Mouse (Mus musculus): ENCODE measurements around the gene Anapc2. TPM values are rescaled to one million over a fixed set of nuclear protein-coding genes. Genes with fewer than 3 reads are reported as not detected.

Gene Anapc2
- polyA plus RNA-seq, 1 experiment: 89.4 TPM

DNA sequence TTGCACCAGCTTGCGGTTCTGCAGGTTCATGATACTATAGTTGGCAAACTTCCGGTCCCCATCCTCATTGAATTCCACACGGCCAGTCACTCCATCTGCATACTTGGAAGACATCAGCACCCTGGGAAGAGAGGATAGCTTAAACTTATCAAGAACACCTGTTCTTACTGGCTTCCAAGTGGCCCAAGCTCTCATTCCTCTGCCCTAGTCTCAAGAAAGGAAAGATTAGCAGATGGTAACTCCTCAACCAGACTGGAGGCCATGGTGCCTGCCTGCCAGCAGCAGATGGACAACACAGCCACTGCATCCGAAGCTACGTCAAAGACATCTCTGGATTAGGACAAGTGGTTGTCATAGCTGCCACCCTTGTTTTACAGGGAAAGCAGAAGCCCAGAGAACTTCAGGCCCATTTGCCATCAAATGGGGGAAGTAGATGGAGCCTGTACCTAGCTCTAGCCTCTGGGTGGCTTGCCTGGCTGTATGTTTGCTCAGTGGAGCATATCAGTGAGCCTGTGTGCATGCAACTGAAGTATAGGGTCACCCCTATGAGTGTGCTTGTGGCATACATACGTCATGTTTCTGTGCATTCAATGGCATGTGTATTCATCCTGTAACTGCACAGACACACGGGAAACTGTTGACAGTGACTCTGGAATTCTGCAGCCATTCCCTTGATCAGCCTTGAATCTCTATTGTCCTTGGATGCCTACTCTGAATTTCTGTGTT, 31.8 kb downstream of the Anapc2 start:
- Histone ChIP-seq H3K79me2 (ENCODE audit: control insufficient read depth, insufficient read depth) (no peaks in the 10 kb centered on the region), H3K79me3 (ENCODE audit: low read depth) (no peaks in the 10 kb centered on the region), H3K36me3 (ENCODE audit: control insufficient read depth, insufficient read depth) (no peaks in the 10 kb centered on the region), H3K27me3 (ENCODE audit: control insufficient read depth, insufficient read depth, insufficient read length) (peaks cover 46% of the 10 kb centered on the region), H3K4me3 (ENCODE audit: insufficient read depth, poor library complexity, severe bottlenecking) (no peak overlapping the region), H3ac (ENCODE audit: control insufficient read depth, insufficient read length, low read depth) (no peak overlapping the region)
- TF ChIP-seq CTCF (IDR thresholded peaks at IDR 0.05; ENCODE audit: control insufficient read depth, insufficient read depth, insufficient read length) (no peak), FOSL1 (IDR thresholded peaks at IDR 0.05; ENCODE audit: insufficient read depth, low read length, poor library complexity, severe bottlenecking) (no peak), MAX (IDR thresholded peaks at IDR 0.05) (no peak), CEBPB (IDR thresholded peaks at IDR 0.05; ENCODE audit: low read depth) (no peak), MYOG (IDR thresholded peaks at IDR 0.05; ENCODE audit: control insufficient read depth, extremely low read depth, insufficient read length) (no peak), USF1 (IDR thresholded peaks at IDR 0.05; ENCODE audit: low read depth) (no peak), MYOD1 (IDR thresholded peaks at IDR 0.05; ENCODE audit: control insufficient read depth, insufficient read length, low read depth) (no peak)

DNA sequence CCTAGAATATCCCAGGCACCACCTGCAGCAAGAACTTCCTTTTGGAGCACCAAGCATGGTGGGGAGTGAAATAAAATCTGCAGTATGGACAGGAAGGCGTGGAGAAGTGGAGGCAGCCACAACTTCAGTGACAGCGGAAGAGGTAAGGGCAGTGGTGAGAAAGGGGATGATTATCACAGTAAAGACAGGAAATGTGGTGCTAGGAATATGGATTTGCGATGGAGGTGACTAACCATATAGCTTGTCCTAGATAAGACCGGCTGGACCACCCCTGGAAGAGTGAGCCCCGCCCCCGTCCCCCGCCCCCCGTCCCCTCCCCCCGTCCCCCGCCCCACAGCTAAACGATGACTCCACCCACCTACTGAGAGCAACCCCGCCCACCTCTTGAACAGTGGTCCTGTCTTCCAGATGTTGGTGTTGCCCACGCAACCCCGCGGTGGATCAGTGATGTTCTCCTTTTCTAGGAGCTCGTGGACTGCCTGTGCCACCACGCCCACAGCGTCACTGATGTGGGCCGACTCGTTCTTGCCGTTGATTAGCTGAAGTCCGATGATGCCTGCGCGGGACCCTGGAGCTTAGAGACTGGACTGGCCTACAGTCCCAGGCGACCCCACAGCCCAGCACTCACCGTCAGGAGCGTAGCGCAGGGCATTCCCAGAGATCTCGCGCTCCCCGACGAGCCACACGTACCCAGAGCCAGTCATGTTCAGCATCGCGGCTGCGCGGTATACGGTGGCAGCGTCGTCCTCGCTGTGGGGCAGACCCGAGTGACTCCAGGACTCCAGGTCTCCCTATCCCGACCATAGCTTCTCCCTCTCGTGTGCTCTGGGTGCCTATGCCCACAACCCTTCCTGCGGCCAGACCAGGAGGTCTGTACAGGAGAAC, 32.6 kb downstream of the Anapc2 start:
- TF ChIP-seq CTCF (IDR thresholded peaks at IDR 0.05; ENCODE audit: control insufficient read depth, insufficient read depth, insufficient read length) (no peak), MYOD1 (IDR thresholded peaks at IDR 0.05; ENCODE audit: control insufficient read depth, insufficient read length, low read depth) (no peak), MYOG (IDR thresholded peaks at IDR 0.05; ENCODE audit: control insufficient read depth, extremely low read depth, insufficient read length) (no peak), USF1 (IDR thresholded peaks at IDR 0.05; ENCODE audit: low read depth) (no peak), FOSL1 (IDR thresholded peaks at IDR 0.05; ENCODE audit: insufficient read depth, low read length, poor library complexity, severe bottlenecking) (no peak), MAX (IDR thresholded peaks at IDR 0.05) (no peak)
- Histone ChIP-seq H3K27me3 (ENCODE audit: control insufficient read depth, insufficient read depth, insufficient read length) (peaks cover 42% of the 10 kb centered on the region), H3K79me2 (ENCODE audit: control insufficient read depth, insufficient read depth) (no peaks in the 10 kb centered on the region), H3ac (ENCODE audit: control insufficient read depth, insufficient read length, low read depth) (no peak overlapping the region), H3K36me3 (ENCODE audit: control insufficient read depth, insufficient read depth) (no peaks in the 10 kb centered on the region), H3K79me3 (ENCODE audit: low read depth) (no peaks in the 10 kb centered on the region), H3K4me3 (ENCODE audit: insufficient read depth, poor library complexity, severe bottlenecking) (no peak overlapping the region)

DNA sequence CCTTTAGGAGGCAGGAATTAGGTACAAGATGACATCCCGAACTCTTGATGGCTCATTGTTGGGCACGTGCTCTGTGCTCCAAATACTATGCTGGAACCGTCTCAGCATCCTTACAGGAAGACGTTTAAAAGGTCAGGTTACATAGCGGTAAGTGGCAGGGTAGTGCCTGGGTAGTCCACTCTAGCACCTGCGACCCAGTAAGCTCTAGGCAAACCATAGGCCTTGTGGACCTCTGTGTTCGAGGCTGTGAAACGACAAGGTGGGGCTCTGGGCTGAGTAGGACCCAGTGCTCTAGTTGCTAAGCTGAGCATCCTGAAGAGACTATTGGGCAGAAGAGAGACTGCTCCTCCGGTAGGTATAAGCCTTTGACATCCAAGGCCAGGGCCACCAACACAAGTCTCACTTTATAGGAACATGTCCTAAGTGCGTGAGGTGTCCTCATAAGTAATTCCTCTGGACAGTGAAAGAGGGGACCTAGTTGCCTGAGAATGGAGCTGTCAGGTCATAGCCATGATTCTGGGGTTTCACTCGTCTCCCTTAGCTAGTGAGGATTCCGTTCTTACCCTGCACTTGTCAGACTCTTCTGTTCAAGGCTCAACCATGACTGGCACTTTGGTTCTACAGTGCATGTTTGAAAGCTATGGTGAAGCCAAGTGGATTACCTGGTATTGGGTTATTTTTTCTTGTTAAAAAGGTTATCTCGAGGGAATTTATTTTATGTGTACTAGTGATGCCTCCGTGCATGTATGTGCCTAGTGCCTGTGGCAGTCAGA, 33.5 kb downstream of the Anapc2 start:
- peaks cover 51% of the 10 kb centered on the region for H3K27me3 ChIP-seq (ENCODE audit: control insufficient read depth, insufficient read depth, insufficient read length)
- no peaks in the 10 kb centered on the region for H3K36me3 ChIP-seq (ENCODE audit: control insufficient read depth, insufficient read depth)
- no peak overlapping the region for H3K4me3 ChIP-seq (ENCODE audit: insufficient read depth, poor library complexity, severe bottlenecking)
- no peak overlapping the region for H3ac ChIP-seq (ENCODE audit: control insufficient read depth, insufficient read length, low read depth)
- no peak for TF ChIP-seq FOSL1 (IDR thresholded peaks at IDR 0.05; ENCODE audit: insufficient read depth, low read length, poor library complexity, severe bottlenecking)
- TF ChIP-seq MYOG (IDR thresholded peaks at IDR 0.05; ENCODE audit: control insufficient read depth, extremely low read depth, insufficient read length): no peak
- no peak for TF ChIP-seq CTCF (IDR thresholded peaks at IDR 0.05; ENCODE audit: control insufficient read depth, insufficient read depth, insufficient read length)
- TF ChIP-seq CEBPB (IDR thresholded peaks at IDR 0.05; ENCODE audit: low read depth): no peak
- TF ChIP-seq USF1 (IDR thresholded peaks at IDR 0.05; ENCODE audit: low read depth): no peak
- TF ChIP-seq MAX (IDR thresholded peaks at IDR 0.05): no peak
- no peak for TF ChIP-seq MYOD1 (IDR thresholded peaks at IDR 0.05; ENCODE audit: control insufficient read depth, insufficient read length, low read depth)
- no peaks in the 10 kb centered on the region for H3K79me2 ChIP-seq (ENCODE audit: control insufficient read depth, insufficient read depth)
- H3K79me3 ChIP-seq (ENCODE audit: low read depth): no peaks in the 10 kb centered on the region

DNA sequence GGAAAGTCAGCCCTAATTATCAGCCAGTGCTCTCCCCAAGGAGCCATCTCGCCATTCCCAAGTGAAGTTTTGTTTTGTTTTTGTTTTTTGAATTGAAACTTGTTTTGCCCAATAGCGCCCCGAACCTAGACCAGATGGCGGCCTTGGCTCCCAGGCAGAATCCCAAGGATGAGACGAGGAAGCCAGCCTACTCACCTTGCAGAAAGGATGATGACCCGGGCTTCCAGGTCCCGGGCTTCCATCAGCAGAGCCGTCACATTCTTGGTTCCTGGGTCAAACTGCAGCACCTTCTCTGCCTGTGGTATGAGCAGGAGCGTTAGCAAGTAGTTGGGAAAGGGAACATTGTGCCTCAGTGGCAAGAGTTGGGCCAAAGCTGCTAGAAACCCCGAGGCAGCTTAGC, 37.9 kb downstream of the Anapc2 start:
- Histone ChIP-seq H3ac (ENCODE audit: control insufficient read depth, insufficient read length, low read depth) (no peak overlapping the region), H3K79me3 (ENCODE audit: low read depth) (no peaks in the 10 kb centered on the region), H3K27me3 (ENCODE audit: control insufficient read depth, insufficient read depth, insufficient read length) (peaks cover 68% of the 10 kb centered on the region), H3K36me3 (ENCODE audit: control insufficient read depth, insufficient read depth) (no peaks in the 10 kb centered on the region), H3K79me2 (ENCODE audit: control insufficient read depth, insufficient read depth) (no peaks in the 10 kb centered on the region), H3K4me3 (ENCODE audit: insufficient read depth, poor library complexity, severe bottlenecking) (no peak overlapping the region)
- TF ChIP-seq MYOD1 (IDR thresholded peaks at IDR 0.05; ENCODE audit: control insufficient read depth, insufficient read length, low read depth) (no peak), USF1 (IDR thresholded peaks at IDR 0.05; ENCODE audit: low read depth) (no peak), CTCF (IDR thresholded peaks at IDR 0.05; ENCODE audit: control insufficient read depth, insufficient read depth, insufficient read length) (no peak), FOSL1 (IDR thresholded peaks at IDR 0.05; ENCODE audit: insufficient read depth, low read length, poor library complexity, severe bottlenecking) (no peak), MYOG (IDR thresholded peaks at IDR 0.05; ENCODE audit: control insufficient read depth, extremely low read depth, insufficient read length) (no peak), CEBPB (IDR thresholded peaks at IDR 0.05; ENCODE audit: low read depth) (no peak), MAX (IDR thresholded peaks at IDR 0.05) (no peak)

DNA sequence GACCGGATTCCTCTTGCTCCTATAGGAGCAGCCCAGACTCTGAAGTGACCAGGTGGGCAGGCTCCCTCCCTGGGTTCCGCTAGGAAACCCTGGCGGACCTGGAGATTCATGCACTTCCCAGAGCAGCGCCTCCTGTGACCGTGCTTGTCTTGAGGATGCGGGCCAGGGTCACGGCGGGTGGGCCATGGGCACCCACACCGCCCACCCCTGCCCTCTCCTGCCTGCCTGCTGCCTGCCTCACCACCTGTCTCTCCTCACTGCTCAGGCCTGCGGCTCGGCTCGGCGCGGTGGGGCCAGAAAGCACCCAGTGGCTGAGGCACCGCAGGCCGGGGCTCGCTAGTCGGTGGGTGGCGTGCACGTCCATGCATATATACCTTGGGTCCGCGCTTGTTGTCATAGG, 38.7 kb downstream of the Anapc2 start:
- no peaks in the 10 kb centered on the region for H3K79me2 ChIP-seq (ENCODE audit: control insufficient read depth, insufficient read depth)
- H3ac ChIP-seq (ENCODE audit: control insufficient read depth, insufficient read length, low read depth): no peak overlapping the region
- H3K4me3 ChIP-seq (ENCODE audit: insufficient read depth, poor library complexity, severe bottlenecking): no peak overlapping the region
- H3K27me3 ChIP-seq (ENCODE audit: control insufficient read depth, insufficient read depth, insufficient read length): peaks cover 60% of the 10 kb centered on the region
- H3K79me3 ChIP-seq (ENCODE audit: low read depth): no peaks in the 10 kb centered on the region
- TF ChIP-seq USF1 (IDR thresholded peaks at IDR 0.05; ENCODE audit: low read depth) (no peak), MYOG (IDR thresholded peaks at IDR 0.05; ENCODE audit: control insufficient read depth, extremely low read depth, insufficient read length) (no peak), MAX (IDR thresholded peaks at IDR 0.05) (no peak), CTCF (IDR thresholded peaks at IDR 0.05; ENCODE audit: control insufficient read depth, insufficient read depth, insufficient read length) (no peak), CEBPB (IDR thresholded peaks at IDR 0.05; ENCODE audit: low read depth) (no peak), MYOD1 (IDR thresholded peaks at IDR 0.05; ENCODE audit: control insufficient read depth, insufficient read length, low read depth) (no peak)
- no peaks in the 10 kb centered on the region for H3K36me3 ChIP-seq (ENCODE audit: control insufficient read depth, insufficient read depth)
